Mouse (Mus musculus) kidney, adult 8-10 months (tissue): ENCODE results near the gene Olfr397.

Source experiments
- DNase-seq, 2 experiments: peaks; one replicate each; pipeline ENCODE4 v3.0.0; 2022

Olfr397 gene

GRCm38 (mm10) chr11:73960517-73960916, at the start of gene Olfr397:
Olfr397 (plus strand) TSS chr11:73960817.
- DNase-seq = no peak

GRCm38 (mm10) chr11:73936377-73936776, 24.2 kb upstream of the Olfr397 start, which contains the start of gene Olfr23:
Olfr23 (plus strand) TSS chr11:73936677.
- DNase-seq = no peak

GRCm38 (mm10) chr11:73990307-73990706, 29.7 kb downstream of the Olfr397 start, which contains the start of gene Olfr398:
Olfr398 (minus strand) TSS chr11:73990407.
- DNase-seq = no peak

GRCm38 (mm10) chr11:73993115-73993514, 32.5 kb downstream of the Olfr397 start:
- DNase-seq = peak; percentile 6 to 25
